Mouse (Mus musculus) megakaryocyte, embryonic 14.5 days (primary cell): ENCODE results near the gene Sord.

ENCODE experiments used
- FLI1 ChIP-seq: IDR thresholded peaks from 2 replicates; pipeline ENCODE4 v1.6.1; 2012; ENCODE audit warnings: low read length, inconsistent platforms, mixed read lengths
- GATA1 ChIP-seq: IDR thresholded peaks from 3 replicates; pipeline ENCODE4 v1.6.1; 2012; ENCODE audit warnings: mixed read lengths, low read length, inconsistent platforms, borderline replicate concordance

DNA sequence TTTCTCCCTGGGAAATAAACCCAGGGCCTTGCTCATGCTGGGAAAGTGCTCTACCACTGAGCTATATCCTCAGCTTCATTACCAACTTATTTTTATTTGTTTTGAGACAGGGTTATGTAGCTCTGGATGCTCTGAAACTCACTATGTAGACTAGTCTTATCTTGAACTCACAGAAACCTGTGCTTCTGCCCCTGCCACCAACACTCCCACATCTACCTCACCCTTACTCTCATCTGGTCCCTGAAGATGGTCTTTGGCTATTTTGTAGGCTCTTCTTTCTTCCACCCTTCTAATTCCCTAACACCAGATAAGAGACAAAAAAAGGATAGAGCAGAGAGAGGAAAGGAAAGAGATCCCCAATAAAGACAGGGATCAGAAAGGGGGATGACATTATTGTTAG, 10.9 kb upstream of the Sord start:
- TF ChIP-seq GATA1 (no peak), FLI1 (no peak)
